Mouse (Mus musculus) lung, adult 2 months (tissue): ENCODE measurements around the gene Brd3.
A peak's percentile ranks its signal among the peaks of the same experiment; 100 is the strongest.

Source experiments
- CTCF ChIP-seq: fragments of 200-500 bp; IDR thresholded peaks from 2 replicates; pipeline ENCODE4 v1.5.1; 2011; ENCODE audit warnings: mild to moderate bottlenecking, low read length, control low read depth; ENCODE audit not compliant: insufficient read depth
- POLR2A ChIP-seq: fragments of 200-500 bp; IDR thresholded peaks from 2 replicates; pipeline ENCODE4 v1.6.1; 2011; ENCODE audit warnings: low read depth, mild to moderate bottlenecking, control low read depth, low read length, borderline replicate concordance; ENCODE audit errors: extremely low read depth

DNA sequence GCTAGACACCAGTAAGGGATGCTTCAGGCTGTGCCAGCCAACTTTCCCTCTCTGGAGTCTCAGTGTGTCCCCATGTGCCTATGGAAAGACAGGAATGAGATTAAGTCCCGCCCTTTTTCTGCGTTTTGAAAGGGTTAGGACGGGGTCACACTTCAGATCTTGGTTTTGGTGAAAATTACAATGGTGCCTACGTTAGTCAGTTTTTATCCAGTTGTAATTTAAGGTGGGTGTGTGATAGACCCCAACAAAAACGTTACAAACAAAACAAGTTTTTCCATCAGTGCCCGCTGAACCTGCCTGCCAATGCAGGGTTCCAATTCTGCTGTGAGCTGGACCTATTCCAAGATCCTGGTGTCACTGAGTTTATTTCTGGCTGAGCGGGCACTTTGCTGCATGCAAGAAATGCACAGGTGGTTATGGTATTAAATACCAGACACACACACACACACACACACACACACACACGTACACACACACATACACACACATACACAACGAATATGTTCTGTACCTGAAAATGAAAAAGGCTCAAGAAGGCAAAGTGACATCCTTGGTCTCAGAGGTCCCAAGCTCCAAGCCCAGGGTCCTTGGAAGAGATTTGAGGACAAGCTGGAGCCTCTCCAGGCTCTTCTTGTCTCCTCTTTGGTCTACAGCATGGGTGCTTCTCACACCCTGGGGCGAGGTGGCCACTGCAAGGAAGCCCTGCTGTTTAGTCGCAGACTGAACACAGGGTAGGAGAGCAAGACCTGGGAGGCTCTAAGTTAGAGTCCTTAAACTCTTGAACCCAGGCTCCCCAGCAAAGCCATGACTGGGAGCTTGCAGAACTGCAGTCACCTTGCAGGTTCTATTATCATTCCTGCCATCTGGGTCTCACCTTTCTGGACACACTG lies 30.9 kb downstream of the Brd3 start:
- no peak for TF ChIP-seq CTCF
- 0 out of 2 replicates have a peak, but pooled peaks have one; percentile 0 for TF ChIP-seq POLR2A
